Mouse (Mus musculus) small intestine, adult 2 months (tissue): ENCODE measurements at regions not wholly inside any gene's neighbourhood (a gene's known extent, or its start where the extent isn't known, plus 50 kb on each side); places are given as distances from the start of the nearest gene placed in this dataset.

Experiments
- CTCF ChIP-seq: fragments of 200-500 bp; IDR thresholded peaks from 2 replicates; pipeline ENCODE4 v1.5.1; 2012; ENCODE audit warnings: low read depth, mild to moderate bottlenecking, control low read depth, inconsistent platforms, low read length, moderate library complexity, mixed read lengths; ENCODE audit not compliant: insufficient replicate concordance, insufficient read length; ENCODE audit errors: extremely low read depth
- POLR2A ChIP-seq: fragments of 200-500 bp; IDR thresholded peaks from 2 replicates; pipeline ENCODE4 v1.6.1; 2012; ENCODE audit warnings: low read depth, mild to moderate bottlenecking, control low read depth, inconsistent platforms, low read length, moderate library complexity

DNA sequence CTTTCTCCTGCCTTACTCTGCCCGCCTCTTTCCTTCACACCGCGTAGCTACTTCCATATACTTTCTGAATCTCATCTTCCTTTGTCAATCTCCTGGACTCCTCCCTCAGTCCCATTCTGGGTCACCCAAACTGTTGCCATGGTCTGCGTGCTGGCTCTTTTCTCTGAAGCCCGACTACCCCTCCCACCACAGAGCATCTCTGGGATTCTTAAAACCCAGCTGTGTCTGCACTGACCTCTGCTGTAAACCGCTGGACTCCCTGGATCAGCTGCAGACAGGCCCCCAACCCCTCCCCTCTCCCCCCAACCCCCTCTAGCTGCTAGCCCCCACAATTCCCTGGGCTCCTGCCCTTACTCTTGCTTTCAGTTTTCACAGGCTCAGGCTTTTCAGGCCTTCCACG lies 136.4 kb downstream of the Fam43a start:
- TF ChIP-seq POLR2A (no peak), CTCF (no peak)
